Mouse (Mus musculus): ENCODE results near the gene Clptm1.

- TF ChIP-seq CTCF (IDR thresholded peaks at IDR 0.05; ENCODE audit: low read depth) (peak; percentile 13; the same call in 1 of the 2 replicates), EP300 (IDR thresholded peaks at IDR 0.05; ENCODE audit: low read depth) (no peak)
Observed at GRCm38 (mm10) chr7:19666750-19667149, 1.9 kb upstream of the Clptm1 start.
